Mouse (Mus musculus): ENCODE results near the gene Gramd1b. TPM values are rescaled to one million over a fixed set of nuclear protein-coding genes. Genes with fewer than 3 reads are reported as not detected.
A peak's percentile ranks its signal among the peaks of the same experiment; 100 is the strongest.

Gramd1b gene
- total and polyA plus RNA-seq, 2 experiments from 2014 or later: 18.0 to 48.6 TPM

- Histone ChIP-seq H3K4me3 (ENCODE audit: low read depth, low read length) (no peak overlapping the region), H3K27ac (ENCODE audit: low read depth, low read length) (no peak overlapping the region), H3K4me1 (ENCODE audit: insufficient read depth) (no peaks in the 10 kb centered on the region), H3K27me3 (ENCODE audit: insufficient read depth, low read length) (no peaks in the 10 kb centered on the region), H3K9me3 (ENCODE audit: low read length) (no peaks in the 10 kb centered on the region), H3K9ac (no peak overlapping the region), H3K4me2 (ENCODE audit: low read depth) (no peak overlapping the region), H3K36me3 (ENCODE audit: insufficient read depth) (no peaks in the 10 kb centered on the region)
- ATAC-seq (no peak), DNase-seq (no peak)
- TF ChIP-seq CTCF (IDR thresholded peaks at IDR 0.05; ENCODE audit: low read depth): no peak
Observed at GRCm38 (mm10) chr9:40563750-40564149, 32.6 kb upstream of the Gramd1b start.

GRCm38 (mm10) chr9:40559646-40560045 is 28.5 kb upstream of the Gramd1b start:
- Histone ChIP-seq H3K9me3 (ENCODE audit: low read length) (no peaks in the 10 kb centered on the region), H3K36me3 (ENCODE audit: insufficient read depth) (no peaks in the 10 kb centered on the region), H3K4me2 (ENCODE audit: low read depth) (no peak overlapping the region), H3K4me1 (ENCODE audit: insufficient read depth) (no peaks in the 10 kb centered on the region), H3K4me3 (ENCODE audit: low read depth, low read length) (no peak overlapping the region), H3K27ac (ENCODE audit: low read depth, low read length) (no peak overlapping the region), H3K9ac (no peak overlapping the region), H3K27me3 (ENCODE audit: insufficient read depth, low read length) (no peaks in the 10 kb centered on the region)
- DNase-seq: no peak
- 74% methylated on average over 7 of the region's 7 CpGs for WGBS
- no peak for ATAC-seq
- no peak for TF ChIP-seq CTCF (IDR thresholded peaks at IDR 0.05; ENCODE audit: low read depth)

- no peak overlapping the region for H3K9ac ChIP-seq
- H3K36me3 ChIP-seq (ENCODE audit: insufficient read depth): no peaks in the 10 kb centered on the region
- H3K27ac ChIP-seq (ENCODE audit: low read depth, low read length): peak overlapping the region; percentile 57
- H3K4me2 ChIP-seq (ENCODE audit: low read depth): no peak overlapping the region
- H3K27me3 ChIP-seq (ENCODE audit: insufficient read depth, low read length): no peaks in the 10 kb centered on the region
- peak; percentile 59 for DNase-seq
- WGBS: 54% methylated on average over 5 of the region's 5 CpGs
- no peaks in the 10 kb centered on the region for H3K4me1 ChIP-seq (ENCODE audit: insufficient read depth)
- H3K4me3 ChIP-seq (ENCODE audit: low read depth, low read length): no peak overlapping the region
- ATAC-seq: peak; percentile 71
- no peak for TF ChIP-seq CTCF (IDR thresholded peaks at IDR 0.05; ENCODE audit: low read depth)
- H3K9me3 ChIP-seq (ENCODE audit: low read length): no peaks in the 10 kb centered on the region
Observed at GRCm38 (mm10) chr9:40557796-40558195, 26.6 kb upstream of the Gramd1b start.

- no peak for DNase-seq
- ATAC-seq: no peak
- Histone ChIP-seq H3K36me3 (ENCODE audit: insufficient read depth) (no peaks in the 10 kb centered on the region), H3K9ac (no peak overlapping the region), H3K4me1 (ENCODE audit: insufficient read depth) (no peaks in the 10 kb centered on the region), H3K9me3 (ENCODE audit: low read length) (no peaks in the 10 kb centered on the region), H3K4me3 (ENCODE audit: low read depth, low read length) (no peak overlapping the region), H3K27ac (ENCODE audit: low read depth, low read length) (no peak overlapping the region), H3K27me3 (ENCODE audit: insufficient read depth, low read length) (no peaks in the 10 kb centered on the region), H3K4me2 (ENCODE audit: low read depth) (no peak overlapping the region)
- WGBS: 72% methylated on average over 4 of the region's 4 CpGs
- TF ChIP-seq CTCF (IDR thresholded peaks at IDR 0.05; ENCODE audit: low read depth): no peak
Observed at GRCm38 (mm10) chr9:40556396-40556795, 25.2 kb upstream of the Gramd1b start.

- Histone ChIP-seq H3K4me3 (ENCODE audit: low read depth, low read length) (no peak overlapping the region), H3K27me3 (ENCODE audit: insufficient read depth, low read length) (no peaks in the 10 kb centered on the region), H3K9ac (no peak overlapping the region), H3K4me1 (ENCODE audit: insufficient read depth) (no peaks in the 10 kb centered on the region), H3K4me2 (ENCODE audit: low read depth) (no peak overlapping the region), H3K36me3 (ENCODE audit: insufficient read depth) (no peaks in the 10 kb centered on the region), H3K9me3 (ENCODE audit: low read length) (no peaks in the 10 kb centered on the region), H3K27ac (ENCODE audit: low read depth, low read length) (no peak overlapping the region)
- no peak for ATAC-seq
- 54% methylated on average over 5 of the region's 5 CpGs for WGBS
- TF ChIP-seq CTCF (IDR thresholded peaks at IDR 0.05; ENCODE audit: low read depth): no peak
- DNase-seq: no peak
Observed at GRCm38 (mm10) chr9:40555243-40555642, 24.1 kb upstream of the Gramd1b start.

GRCm38 (mm10) chr9:40547876-40548275 is 16.7 kb upstream of the Gramd1b start:
- Histone ChIP-seq H3K4me1 (ENCODE audit: insufficient read depth) (no peaks in the 10 kb centered on the region), H3K9ac (no peak overlapping the region), H3K27me3 (ENCODE audit: insufficient read depth, low read length) (no peaks in the 10 kb centered on the region), H3K36me3 (ENCODE audit: insufficient read depth) (no peaks in the 10 kb centered on the region), H3K27ac (ENCODE audit: low read depth, low read length) (no peak overlapping the region), H3K4me2 (ENCODE audit: low read depth) (no peak overlapping the region), H3K9me3 (ENCODE audit: low read length) (no peaks in the 10 kb centered on the region), H3K4me3 (ENCODE audit: low read depth, low read length) (no peak overlapping the region)
- no peak for DNase-seq
- no peak for TF ChIP-seq CTCF (IDR thresholded peaks at IDR 0.05; ENCODE audit: low read depth)
- WGBS: 94% methylated on average over 5 of the region's 5 CpGs
- ATAC-seq: no peak

- Histone ChIP-seq H3K27ac (ENCODE audit: low read depth, low read length) (no peak overlapping the region), H3K9me3 (ENCODE audit: low read length) (no peaks in the 10 kb centered on the region), H3K4me1 (ENCODE audit: insufficient read depth) (0 out of 2 replicates have a peak, but pooled peaks cover 5% of the 10 kb centered on the region), H3K27me3 (ENCODE audit: insufficient read depth, low read length) (no peaks in the 10 kb centered on the region), H3K9ac (no peak overlapping the region), H3K36me3 (ENCODE audit: insufficient read depth) (no peaks in the 10 kb centered on the region), H3K4me2 (ENCODE audit: low read depth) (no peak overlapping the region), H3K4me3 (ENCODE audit: low read depth, low read length) (no peak overlapping the region)
- 72% methylated on average over 6 of the region's 6 CpGs for whole genome bisulfite sequencing
- ATAC-seq (no peak), DNase-seq (no peak)
- no peak for TF ChIP-seq CTCF (IDR thresholded peaks at IDR 0.05; ENCODE audit: low read depth)
Observed at GRCm38 (mm10) chr9:40545193-40545592, 14.0 kb upstream of the Gramd1b start.

Data from forebrain, postnatal 0 days (tissue).